ENCODE assay signal across 10 mouse cellular contexts in the genomic region with DNA sequence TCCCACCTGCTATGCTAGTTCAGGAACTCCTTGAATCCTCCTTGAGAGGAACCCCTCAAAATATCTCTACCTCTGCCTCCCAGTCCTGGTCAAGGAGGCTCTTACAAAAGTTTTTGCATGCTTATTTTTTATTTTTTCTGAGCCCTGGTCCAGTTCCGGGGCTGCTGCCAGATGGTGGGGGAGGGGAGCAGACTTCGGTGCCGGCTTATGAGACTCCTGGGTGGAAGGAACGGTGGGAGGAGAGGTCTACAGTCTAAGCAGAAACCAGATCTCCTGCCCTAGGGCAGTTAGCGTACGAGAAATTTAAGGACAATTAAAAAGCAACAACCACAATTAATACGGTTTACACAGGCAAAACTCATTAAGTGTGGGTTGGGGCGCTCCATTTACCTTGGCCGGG.
DNase-seq lines count a peak whose midpoint lies in the region; ATAC-seq lines count a peak whose summit lies in the region.
"Had no signal": no experiment of that assay in that cellular context is flagged by ENCODE, and none has a peak within 500 bp of the region (broad histone marks: within the 10 kb centered on the region; RNA-seq: fewer than 3 reads in every experiment).

No protein-coding gene starts in this region.

- peak; percentile 50 for DNase-seq in adrenal gland, postnatal 14 days
- DNase-seq in adrenal gland, adult 18-20 months (ENCODE audit: low spot score in 2 of 2): no peak
- DNase-seq in kidney, postnatal 4 days: peak; percentile 73 to 81
- DNase-seq in testis, postnatal 10 days (ENCODE audit: low spot score): peak; percentile 75
- no peak for DNase-seq in embryo, embryonic 11 days
- DNase-seq: cerebellum, postnatal 36 days had no signal

- no peak for ATAC-seq in midbrain, embryonic 12.5 days (ENCODE audit: low FRiP score, low read depth)
- ATAC-seq in midbrain, embryonic 15.5 days (replicated peaks): no peak
- no peak for ATAC-seq in megakaryocyte-erythroid progenitor cell, adult 5-6 weeks (replicated peaks; ENCODE audit: low FRiP score, low TSS enrichment, poor library complexity, severe bottlenecking)

- H3K4me3 ChIP-seq in midbrain, embryonic 12.5 days: no peak overlapping the region
- H3K4me3 ChIP-seq in midbrain, embryonic 15.5 days: no peak overlapping the region
- H3K4me3 ChIP-seq: myocyte had no signal

- peak overlapping the region; percentile 8; the same call in 1 of the 2 replicates for H3K9ac ChIP-seq in midbrain, embryonic 12.5 days (replicated peaks)
- H3K9ac ChIP-seq in midbrain, embryonic 15.5 days: no peak overlapping the region

- H3K27ac ChIP-seq in midbrain, embryonic 12.5 days (replicated peaks): 0 out of 2 replicates have a peak overlapping the region, but pooled peaks have one; percentile 82
- no peak overlapping the region for H3K27ac ChIP-seq in midbrain, embryonic 15.5 days

- no peaks in the 10 kb centered on the region for H3K36me3 ChIP-seq in midbrain, embryonic 12.5 days
- H3K36me3 ChIP-seq in midbrain, embryonic 15.5 days (replicated peaks): no peaks in the 10 kb centered on the region

- no peaks in the 10 kb centered on the region for H3K9me3 ChIP-seq in midbrain, embryonic 12.5 days
- H3K9me3 ChIP-seq in midbrain, embryonic 15.5 days: no peaks in the 10 kb centered on the region

- 30% methylated on average over 9 of the region's 9 CpGs for WGBS in midbrain, embryonic 12.5 days
- 32% methylated on average over 9 of the region's 9 CpGs for WGBS in midbrain, embryonic 15.5 days

- peaks cover 22% of the 10 kb centered on the region for H3K27me3 ChIP-seq in midbrain, embryonic 12.5 days
- no peaks in the 10 kb centered on the region for H3K27me3 ChIP-seq in midbrain, embryonic 15.5 days (replicated peaks)

- H3K4me2 ChIP-seq in midbrain, embryonic 12.5 days (replicated peaks): no peak overlapping the region
- no peak overlapping the region for H3K4me2 ChIP-seq in midbrain, embryonic 15.5 days

- H3K4me1 ChIP-seq in midbrain, embryonic 12.5 days: peaks cover 42% of the 10 kb centered on the region
- peaks cover 13% of the 10 kb centered on the region for H3K4me1 ChIP-seq in midbrain, embryonic 15.5 days

Comparison
In these comparisons a context has a peak if more than half of its experiments do, and no peak if none do; other contexts are left out.
1. DNase-seq: peak in adrenal gland, postnatal 14 days (single experiment), kidney, postnatal 4 days (2 of 2) and testis, postnatal 10 days (single experiment); none in adrenal gland, adult 18-20 months (0 of 2) and embryo, embryonic 11 days (single experiment).